Mouse (Mus musculus) erythroblast, embryonic 14.5 days (primary cell): ENCODE measurements around the gene Mlph.

Experiments used
- GATA1 ChIP-seq: IDR thresholded peaks from 2 replicates; pipeline ENCODE4 v1.6.1; 2012; ENCODE audit warnings: low read length, inconsistent platforms, mixed read lengths
- TAL1 ChIP-seq: IDR thresholded peaks from 3 replicates; pipeline ENCODE4 v1.6.1; 2012; ENCODE audit warnings: low read length, inconsistent platforms, mixed read lengths

DNA sequence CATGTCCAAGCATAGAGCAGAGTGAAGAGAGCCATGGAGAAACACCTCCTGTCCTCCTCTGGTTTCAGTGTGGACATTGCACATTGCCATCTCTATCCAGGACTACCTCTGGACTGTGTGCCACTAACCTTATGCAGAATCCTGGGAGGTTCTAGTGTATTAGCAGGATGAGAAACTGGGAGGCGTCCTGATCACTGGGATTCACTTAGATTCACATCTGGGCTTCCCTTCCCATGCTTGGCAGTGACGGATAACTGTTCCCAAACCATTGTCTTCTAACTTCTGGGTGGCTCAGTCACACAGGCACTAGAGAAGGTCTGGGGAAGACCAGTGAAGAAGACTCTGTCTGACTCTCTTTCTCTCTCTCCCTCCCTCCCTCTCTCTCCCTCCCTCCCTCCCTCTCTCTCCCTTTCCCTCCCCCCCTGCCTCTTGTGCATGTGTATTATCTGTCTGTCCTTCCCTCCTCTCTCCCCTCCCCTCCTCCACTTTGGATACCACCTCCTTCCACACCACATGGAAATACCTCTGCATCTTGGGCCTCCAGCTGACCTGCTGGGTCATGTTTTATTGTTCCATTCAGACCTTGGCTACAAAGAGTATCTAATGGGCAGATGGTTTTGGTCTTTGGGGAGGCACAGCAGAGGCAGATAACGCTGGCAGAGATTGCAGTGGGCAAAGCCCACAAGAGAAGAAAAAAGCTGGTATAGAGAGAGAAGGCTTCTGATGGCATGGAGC, 11.5 kb upstream of the Mlph start:
- no peak for TF ChIP-seq GATA1
- TF ChIP-seq TAL1: no peak
